Mouse (Mus musculus) heart, embryonic 10.5 days (tissue): ENCODE data around the gene Rgs12. TPM values are rescaled to one million over a fixed set of nuclear protein-coding genes. Genes with fewer than 3 reads are reported as not detected.

Source experiments
- microRNA-seq: library from miRNA; unstranded; fragments of <30 nt; microRNA quantifications from one replicate; pipeline ENCODE4, GENCODE M21; 2017
- polyA plus RNA-seq: library from polyadenylated mRNA; unstranded; fragments of >200 nt; fragmentation: Nextera tagmentation; extraction: Ambion mirVana; gene quantifications from 2 replicates; pipeline ENCODE4 v1.2.1, GENCODE M21; 2016

The Rgs12 gene
- polyA plus RNA-seq, 1 experiment from 2014 or later = 32.8 TPM

Small RNA genes lying within 50 kb of the gene (microRNA-seq; reads per million reads assigned to microRNA genes)
- gene Mir3097 = 4.3 reads per million, percentile 12 among the genes with 10 or more reads in this experiment

Other genes with a start within 250 kb of the Rgs12 start
- 10.8 and 14.6 TPM in 2 replicates for gene Htt, start 187.7 kb upstream of the Rgs12 start, polyA plus RNA-seq
- 0.37 and 1.3 TPM in 2 replicates for gene Msantd1, start 41.4 kb upstream of the Rgs12 start, polyA plus RNA-seq
- 0.26 and 5.0 TPM in 2 replicates for gene Hgfac, start 92.1 kb downstream of the Rgs12 start, polyA plus RNA-seq
- 2.3 and 4.4 TPM in 2 replicates for gene Dok7, start 107.3 kb downstream of the Rgs12 start, polyA plus RNA-seq
- gene Lrpap1, start 156.3 kb downstream of the Rgs12 start, polyA plus RNA-seq = 114 and 121 TPM in 2 replicates